Comparison of ENCODE assay signal across 8 mouse cellular contexts in genomic region chr4:150236521-150237481, GRCm38 (mm10). TPM values are rescaled to one million over a fixed set of nuclear protein-coding genes. Genes with fewer than 3 reads are reported as not detected.
DNase-seq lines count a peak whose midpoint lies in the region; ATAC-seq lines count a peak whose summit lies in the region.

Gene Eno1, plus strand, starts transcription at chr4:150236721.

- no peaks in the 10 kb centered on the region for H3K27me3 ChIP-seq in heart, embryonic 13.5 days (replicated peaks)
- 0 out of 2 replicates have a peak, but pooled peaks cover 4% of the 10 kb centered on the region for H3K27me3 ChIP-seq in liver, embryonic 12.5 days (replicated peaks)
- no peaks in the 10 kb centered on the region for H3K27me3 ChIP-seq in stomach, embryonic 15.5 days (replicated peaks)

- H3K9ac ChIP-seq in heart, embryonic 13.5 days: peak within 1 kb of the TSS; percentile 99
- H3K9ac ChIP-seq in liver, embryonic 12.5 days: peak within 1 kb of the TSS; percentile 89
- H3K9ac ChIP-seq in stomach, embryonic 15.5 days: peak within 1 kb of the TSS; percentile 81

- peak within 1 kb of the TSS; percentile 99 for H3K27ac ChIP-seq in heart, embryonic 13.5 days (replicated peaks)
- H3K27ac ChIP-seq in liver, embryonic 12.5 days: peak within 1 kb of the TSS; percentile 91
- H3K27ac ChIP-seq in stomach, embryonic 15.5 days: peak within 1 kb of the TSS; percentile 97

- DNase-seq in CD4-positive helper T cell, adult 2 months (ENCODE audit: low read depth, low spot score): peak; percentile 97
- peak; percentile 90 for DNase-seq in brain, embryonic 18.5 days (ENCODE audit: low read depth, low spot score)
- peak; percentile 99 for DNase-seq in kidney, postnatal 10 days
- peak; percentile 91 to 93 for DNase-seq in natural killer cell, adult 2 months (ENCODE audit: low spot score in 2 of 2)

- H3K4me3 ChIP-seq in heart, embryonic 13.5 days: peak within 1 kb of the TSS; percentile 92
- H3K4me3 ChIP-seq in liver, embryonic 12.5 days: peak within 1 kb of the TSS; percentile 84
- H3K4me3 ChIP-seq in stomach, embryonic 15.5 days (replicated peaks): peak within 1 kb of the TSS; percentile 93

- peaks cover 61% of the 10 kb centered on the region for H3K4me1 ChIP-seq in heart, embryonic 13.5 days
- H3K4me1 ChIP-seq in liver, embryonic 12.5 days: peaks cover 64% of the 10 kb centered on the region
- peaks cover 38% of the 10 kb centered on the region for H3K4me1 ChIP-seq in stomach, embryonic 15.5 days

- H3K4me2 ChIP-seq in heart, embryonic 13.5 days: peak within 1 kb of the TSS; percentile 75
- H3K4me2 ChIP-seq in liver, embryonic 12.5 days: peak within 1 kb of the TSS; percentile 86
- H3K4me2 ChIP-seq in stomach, embryonic 15.5 days: peak within 1 kb of the TSS; percentile 65

- peaks cover 28% of the 10 kb centered on the region for H3K36me3 ChIP-seq in heart, embryonic 13.5 days
- H3K36me3 ChIP-seq in liver, embryonic 12.5 days: peaks cover 31% of the 10 kb centered on the region
- peaks cover 13% of the 10 kb centered on the region for H3K36me3 ChIP-seq in stomach, embryonic 15.5 days

- no peaks in the 10 kb centered on the region for H3K9me3 ChIP-seq in heart, embryonic 13.5 days
- H3K9me3 ChIP-seq in liver, embryonic 12.5 days (replicated peaks): no peaks in the 10 kb centered on the region
- H3K9me3 ChIP-seq in stomach, embryonic 15.5 days: no peaks in the 10 kb centered on the region

- WGBS in heart, embryonic 13.5 days: under 1% methylated on average over 76 of the region's 78 CpGs
- under 1% methylated on average over 75 of the region's 78 CpGs for WGBS in liver, embryonic 12.5 days (ENCODE audit: insufficient replicate concordance)
- WGBS in stomach, embryonic 15.5 days: under 1% methylated on average over 73 of the region's 78 CpGs

- ATAC-seq in erythroid progenitor cell, adult 5-6 weeks (replicated peaks; ENCODE audit: low FRiP score, poor library complexity, severe bottlenecking): peak; percentile 93
- ATAC-seq in heart, embryonic 13.5 days (ENCODE audit: extremely low read depth, insufficient number of reproducible peaks, low FRiP score, low TSS enrichment): peak; percentile 94
- ATAC-seq in liver, embryonic 12.5 days: peak; percentile 93
- peak; percentile 98 for ATAC-seq in stomach, embryonic 15.5 days (ENCODE audit: insufficient read depth, low FRiP score, low read depth)

RNA-seq across cellular contexts. Expression of gene Eno1, which starts in this region (rescaled TPM):
- total RNA-seq in erythroid progenitor cell, adult 5-6 weeks (2015; ENCODE audit: low replicate concordance): 79.6 and 121 TPM in 2 replicates
- 21.2 and 44.2 TPM in 2 replicates for total RNA-seq in erythroid progenitor cell, adult 5-6 weeks (2017; ENCODE audit: low replicate concordance)
- polyA plus RNA-seq in heart, embryonic 13.5 days (2015; fragmentation: Nextera tagmentation; extraction: Ambion mirVana): 1,911 and 2,064 TPM in 2 replicates
- 1,241 and 1,342 TPM in 2 replicates for polyA plus RNA-seq in liver, embryonic 12.5 days (2016; fragmentation: Nextera tagmentation; extraction: Ambion mirVana)
- polyA plus RNA-seq in stomach, embryonic 15.5 days (2015; fragmentation: Nextera tagmentation; extraction: Ambion mirVana): 1,302 and 1,597 TPM in 2 replicates

Comparison
In these comparisons a context has a peak if more than half of its experiments do, and no peak if none do; other contexts are left out.
1. Peak in every context shown above with its lines: DNase-seq, ATAC-seq, H3K4me3 ChIP-seq and H3K27ac ChIP-seq.